Mouse (Mus musculus): ENCODE data around the gene Rap2c. TPM values are rescaled to one million over a fixed set of nuclear protein-coding genes. Genes with fewer than 3 reads are reported as not detected.

The Rap2c gene
- polyA plus RNA-seq, 1 experiment from 2014 or later, result 10.7 TPM

- whole genome bisulfite sequencing, result 24% methylated on average over 12 of the region's 12 CpGs
Measured at GRCm38 (mm10) chrX:51016926-51017325, 892 bp downstream of the Rap2c start.

GRCm38 (mm10) chrX:51012280-51012679 lies 5.5 kb downstream of the Rap2c start:
- no peak overlapping the region for H3K4me3 ChIP-seq (ENCODE audit: low read depth, low read length)

More at GRCm38 (mm10) chrX:51016926-51017325, 892 bp downstream of the Rap2c start:
- TF ChIP-seq CTCF (IDR thresholded peaks at IDR 0.05; ENCODE audit: low read depth) (no peak), EP300 (optimal IDR thresholded peaks at IDR 0.05) (no peak)
- H3K9me3 ChIP-seq (ENCODE audit: control insufficient read depth, low read length), result no peaks in the 10 kb centered on the region
- H3K27me3 ChIP-seq (ENCODE audit: control insufficient read depth, insufficient read depth, low read length), result no peaks in the 10 kb centered on the region
- no peak overlapping the region; the same call in 1 of the 2 replicates for H3K27ac ChIP-seq (replicated peaks)
- H3K4me2 ChIP-seq (replicated peaks; ENCODE audit: low read depth), result peak overlapping the region; percentile 55
- H3K4me3 ChIP-seq (ENCODE audit: low read depth, low read length), result peak overlapping the region; percentile 60
- no peak for DNase-seq (ENCODE audit: low spot score)
- H3K4me1 ChIP-seq (replicated peaks; ENCODE audit: control insufficient read depth, insufficient read depth), result no peaks in the 10 kb centered on the region
- H3K36me3 ChIP-seq (ENCODE audit: control insufficient read depth, insufficient read depth, low read length), result no peaks in the 10 kb centered on the region
- no peak for ATAC-seq (ENCODE audit: low FRiP score, low TSS enrichment)
- H3K9ac ChIP-seq (ENCODE audit: low read length), result peak overlapping the region; percentile 74

GRCm38 (mm10) chrX:51010323-51010722 lies 7.5 kb downstream of the Rap2c start:
- Histone ChIP-seq H3K9ac (ENCODE audit: low read length) (no peak overlapping the region), H3K27ac (replicated peaks) (no peak overlapping the region), H3K9me3 (ENCODE audit: control insufficient read depth, low read length) (no peaks in the 10 kb centered on the region), H3K4me2 (replicated peaks; ENCODE audit: low read depth) (no peak overlapping the region), H3K36me3 (ENCODE audit: control insufficient read depth, insufficient read depth, low read length) (no peaks in the 10 kb centered on the region), H3K27me3 (ENCODE audit: control insufficient read depth, insufficient read depth, low read length) (no peaks in the 10 kb centered on the region), H3K4me3 (ENCODE audit: low read depth, low read length) (no peak overlapping the region), H3K4me1 (replicated peaks; ENCODE audit: control insufficient read depth, insufficient read depth) (no peaks in the 10 kb centered on the region)
- no peak for TF ChIP-seq CTCF (IDR thresholded peaks at IDR 0.05; ENCODE audit: low read depth)
- no peak for TF ChIP-seq EP300 (optimal IDR thresholded peaks at IDR 0.05)
- no peak for DNase-seq (ENCODE audit: low spot score)
- WGBS, result 84% methylated on average over 4 of the region's 4 CpGs
- no peak for ATAC-seq (ENCODE audit: low FRiP score, low TSS enrichment)

More at GRCm38 (mm10) chrX:51012280-51012679, 5.5 kb downstream of the Rap2c start:
- no peaks in the 10 kb centered on the region for H3K36me3 ChIP-seq (ENCODE audit: control insufficient read depth, insufficient read depth, low read length)
- H3K4me2 ChIP-seq (replicated peaks; ENCODE audit: low read depth), result no peak overlapping the region
- TF ChIP-seq CTCF (IDR thresholded peaks at IDR 0.05; ENCODE audit: low read depth), result no peak
- no peak for TF ChIP-seq EP300 (optimal IDR thresholded peaks at IDR 0.05)
- no peak for ATAC-seq (ENCODE audit: low FRiP score, low TSS enrichment)
- no peak overlapping the region for H3K9ac ChIP-seq (ENCODE audit: low read length)
- no peaks in the 10 kb centered on the region for H3K9me3 ChIP-seq (ENCODE audit: control insufficient read depth, low read length)
- H3K4me1 ChIP-seq (replicated peaks; ENCODE audit: control insufficient read depth, insufficient read depth), result no peaks in the 10 kb centered on the region
- no peak overlapping the region for H3K27ac ChIP-seq (replicated peaks)
- H3K27me3 ChIP-seq (ENCODE audit: control insufficient read depth, insufficient read depth, low read length), result no peaks in the 10 kb centered on the region
- WGBS, result 66% methylated on average over 2 of the region's 2 CpGs
- no peak for DNase-seq (ENCODE audit: low spot score)

- Histone ChIP-seq H3K27me3 (ENCODE audit: control insufficient read depth, insufficient read depth, low read length) (no peaks in the 10 kb centered on the region), H3K4me2 (replicated peaks; ENCODE audit: low read depth) (no peak overlapping the region), H3K4me3 (ENCODE audit: low read depth, low read length) (no peak overlapping the region), H3K9me3 (ENCODE audit: control insufficient read depth, low read length) (no peaks in the 10 kb centered on the region), H3K9ac (ENCODE audit: low read length) (no peak overlapping the region), H3K27ac (replicated peaks) (no peak overlapping the region), H3K4me1 (replicated peaks; ENCODE audit: control insufficient read depth, insufficient read depth) (no peaks in the 10 kb centered on the region), H3K36me3 (ENCODE audit: control insufficient read depth, insufficient read depth, low read length) (no peaks in the 10 kb centered on the region; the same call in 1 of the 2 replicates)
- no peak for ATAC-seq (ENCODE audit: low FRiP score, low TSS enrichment)
- 70% methylated on average over 6 of the region's 6 CpGs for whole genome bisulfite sequencing
- TF ChIP-seq EP300 (optimal IDR thresholded peaks at IDR 0.05) (no peak), CTCF (IDR thresholded peaks at IDR 0.05; ENCODE audit: low read depth) (no peak)
- DNase-seq (ENCODE audit: low spot score), result no peak
Measured at GRCm38 (mm10) chrX:51000791-51001190, 17.0 kb downstream of the Rap2c start.

- no peak overlapping the region for H3K4me3 ChIP-seq (ENCODE audit: low read depth, low read length)
- H3K4me2 ChIP-seq (replicated peaks; ENCODE audit: low read depth), result no peak overlapping the region
- H3K9me3 ChIP-seq (ENCODE audit: control insufficient read depth, low read length), result no peaks in the 10 kb centered on the region
- 67% methylated on average over 2 of the region's 2 CpGs for WGBS
- no peaks in the 10 kb centered on the region for H3K4me1 ChIP-seq (replicated peaks; ENCODE audit: control insufficient read depth, insufficient read depth)
- no peak for ATAC-seq (ENCODE audit: low FRiP score, low TSS enrichment)
- H3K27me3 ChIP-seq (ENCODE audit: control insufficient read depth, insufficient read depth, low read length), result no peaks in the 10 kb centered on the region
- no peak overlapping the region for H3K9ac ChIP-seq (ENCODE audit: low read length)
- no peaks in the 10 kb centered on the region for H3K36me3 ChIP-seq (ENCODE audit: control insufficient read depth, insufficient read depth, low read length)
- DNase-seq (ENCODE audit: low spot score), result no peak
- TF ChIP-seq CTCF (IDR thresholded peaks at IDR 0.05; ENCODE audit: low read depth), result no peak
- TF ChIP-seq EP300 (optimal IDR thresholded peaks at IDR 0.05), result no peak
- H3K27ac ChIP-seq (replicated peaks), result no peak overlapping the region
Measured at GRCm38 (mm10) chrX:50995310-50995709, 22.5 kb downstream of the Rap2c start.

- no peak overlapping the region for H3K4me2 ChIP-seq (replicated peaks; ENCODE audit: low read depth)
- H3K9ac ChIP-seq (ENCODE audit: low read length), result no peak overlapping the region
- no peak overlapping the region for H3K4me3 ChIP-seq (ENCODE audit: low read depth, low read length)
- 71% methylated on average over 5 of the region's 5 CpGs for whole genome bisulfite sequencing
- ATAC-seq (ENCODE audit: low FRiP score, low TSS enrichment) (no peak), DNase-seq (ENCODE audit: low spot score) (no peak)
- no peaks in the 10 kb centered on the region for H3K36me3 ChIP-seq (ENCODE audit: control insufficient read depth, insufficient read depth, low read length)
- H3K4me1 ChIP-seq (replicated peaks; ENCODE audit: control insufficient read depth, insufficient read depth), result no peaks in the 10 kb centered on the region
- H3K27ac ChIP-seq (replicated peaks), result no peak overlapping the region
- H3K9me3 ChIP-seq (ENCODE audit: control insufficient read depth, low read length), result no peaks in the 10 kb centered on the region
- H3K27me3 ChIP-seq (ENCODE audit: control insufficient read depth, insufficient read depth, low read length), result no peaks in the 10 kb centered on the region
- no peak for TF ChIP-seq EP300 (optimal IDR thresholded peaks at IDR 0.05)
- no peak for TF ChIP-seq CTCF (IDR thresholded peaks at IDR 0.05; ENCODE audit: low read depth)
Measured at GRCm38 (mm10) chrX:50991324-50991723, 26.5 kb downstream of the Rap2c start.
